Mouse (Mus musculus) limb, embryonic 12.5 days (tissue): ENCODE measurements around the gene Esam. TPM values are rescaled to one million over a fixed set of nuclear protein-coding genes. Genes with fewer than 3 reads are reported as not detected.

Source experiments
- ATAC-seq: fragments of 200-750 bp; cut with Nextera tagmentation; 2 replicates; pipeline ENCODE4 v1.8.0; 2017; ENCODE audit warnings: low read depth, moderate TSS enrichment; ENCODE audit not compliant: insufficient number of reproducible peaks, insufficient read depth, low FRiP score, low TSS enrichment
- H3K27ac ChIP-seq: fragments of 300-500 bp; sonication (generic); 2 replicates; pipeline ENCODE4 v1.5.1; 2016; ENCODE audit warnings: mild to moderate bottlenecking, moderate library complexity
- H3K27me3 ChIP-seq: fragments of 300-500 bp; sonication (generic); 2 replicates; pipeline ENCODE4 v1.6.1; 2016; ENCODE audit warnings: mild to moderate bottlenecking, moderate library complexity
- H3K36me3 ChIP-seq: fragments of 300-500 bp; sonication (generic); 2 replicates; pipeline ENCODE4 v1.6.1; 2016; ENCODE audit warnings: mild to moderate bottlenecking, moderate library complexity
- H3K4me1 ChIP-seq: fragments of 300-500 bp; sonication (generic); replicated peaks from 2 replicates; pipeline ENCODE4 v1.6.1; 2016
- H3K4me2 ChIP-seq: fragments of 300-500 bp; sonication (generic); 2 replicates; pipeline ENCODE4 v1.6.1; 2016; ENCODE audit warnings: mild to moderate bottlenecking, moderate library complexity
- H3K4me3 ChIP-seq: fragments of 300-500 bp; sonication (generic); replicated peaks from 2 replicates; pipeline ENCODE4 v1.5.1; 2016; ENCODE audit warnings: mild to moderate bottlenecking
- H3K9ac ChIP-seq: fragments of 300-500 bp; sonication (generic); replicated peaks from 2 replicates; pipeline ENCODE4 v1.6.1; 2016; ENCODE audit warnings: mild to moderate bottlenecking, moderate library complexity
- H3K9me3 ChIP-seq: fragments of 300-500 bp; sonication (generic); 2 replicates; pipeline ENCODE4 v1.6.1; 2016; ENCODE audit warnings: mild to moderate bottlenecking, moderate library complexity
- WGBS: fragments of 180-500 bp; shearing (Covaris S2); methylation state at CpG from one replicate; pipeline ENCODE4 v1.1.7; 2016; 5-methylcytosine and 5-hydroxymethylcytosine counted together
- polyA plus RNA-seq: library from polyadenylated mRNA; unstranded; fragments of >200 nt; fragmentation: Nextera tagmentation; extraction: Ambion mirVana; gene quantifications from 2 replicates; pipeline ENCODE4 v1.2.1, GENCODE M21; 2016

Esam gene
- polyA plus RNA-seq, 1 experiment from 2014 or later: 26.8 TPM

DNA sequence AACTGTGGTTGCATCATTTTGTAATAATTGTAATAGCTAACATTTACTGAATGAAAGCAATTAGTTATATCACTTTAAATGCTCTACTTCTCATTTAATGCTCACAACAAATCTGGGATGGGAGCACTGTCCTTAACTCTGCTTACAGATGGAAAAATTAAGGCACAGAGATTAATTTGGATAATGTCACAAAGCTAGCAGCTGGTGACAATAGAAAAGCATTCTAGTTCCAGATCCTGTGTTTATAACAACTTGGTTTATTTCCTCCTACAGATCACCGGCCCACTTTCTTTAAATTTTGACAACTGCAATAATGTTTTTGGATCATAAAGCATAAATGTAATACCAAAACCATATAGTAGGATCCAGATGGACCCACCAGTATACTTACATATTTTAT lies 21.9 kb upstream of the Esam start:
- WGBS: 94% methylated on average over 1 of the region's 1 CpGs
- Histone ChIP-seq H3K9me3 (no peaks in the 10 kb centered on the region), H3K4me2 (no peak overlapping the region), H3K27ac (no peak overlapping the region), H3K4me3 (no peak overlapping the region), H3K36me3 (no peaks in the 10 kb centered on the region), H3K9ac (no peak overlapping the region), H3K4me1 (no peaks in the 10 kb centered on the region), H3K27me3 (no peaks in the 10 kb centered on the region)
- ATAC-seq: no peak

DNA sequence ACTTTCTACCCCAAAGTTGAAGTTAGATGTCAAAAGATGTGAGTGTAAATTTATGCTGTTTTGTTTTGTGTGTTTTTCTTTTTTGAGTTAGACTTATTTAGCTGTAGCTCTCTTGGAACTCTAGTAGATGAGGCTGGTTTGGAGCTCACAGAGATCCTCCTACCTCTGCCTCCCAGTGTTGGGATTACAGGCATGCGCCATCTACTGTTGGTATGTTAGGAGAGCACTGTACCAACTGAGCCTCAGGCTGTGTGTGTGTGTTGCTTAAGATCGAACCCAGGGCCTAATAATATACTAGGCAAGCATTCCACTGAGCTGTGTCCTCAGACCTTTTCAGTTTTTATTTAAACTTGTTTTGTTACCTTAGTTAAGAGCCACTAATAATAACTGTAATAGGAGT lies 15.8 kb upstream of the Esam start:
- Histone ChIP-seq H3K36me3 (no peaks in the 10 kb centered on the region), H3K4me1 (peaks cover 4% of the 10 kb centered on the region; the same call in 1 of the 2 replicates), H3K4me2 (no peak overlapping the region), H3K9ac (no peak overlapping the region), H3K27ac (no peak overlapping the region), H3K4me3 (no peak overlapping the region), H3K9me3 (no peaks in the 10 kb centered on the region), H3K27me3 (no peaks in the 10 kb centered on the region)
- WGBS: 95% methylated on average over 2 of the region's 2 CpGs
- no peak for ATAC-seq

DNA sequence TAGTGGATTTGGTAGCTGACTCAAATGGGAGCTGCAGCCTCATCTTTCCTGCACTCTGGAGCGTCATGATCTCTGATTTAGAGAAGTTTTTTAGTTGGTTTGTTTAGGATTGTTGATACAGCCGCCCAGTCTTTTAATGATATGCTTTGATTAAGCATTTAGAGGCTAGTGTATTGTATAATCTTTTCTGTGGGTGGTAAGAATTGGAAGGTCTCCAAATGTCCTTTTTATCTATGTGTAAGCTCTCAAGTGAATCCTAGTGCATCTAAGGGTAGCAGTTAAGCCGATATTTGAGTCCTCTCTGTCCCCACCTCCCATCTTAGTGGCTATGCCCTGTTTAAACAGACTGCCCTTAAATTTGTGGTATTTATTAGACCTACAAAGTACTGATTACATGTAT lies 13.4 kb upstream of the Esam start:
- no peak for ATAC-seq
- Histone ChIP-seq H3K27me3 (no peaks in the 10 kb centered on the region), H3K27ac (no peak overlapping the region), H3K9ac (no peak overlapping the region), H3K4me1 (peaks cover 4% of the 10 kb centered on the region; the same call in 1 of the 2 replicates), H3K9me3 (no peaks in the 10 kb centered on the region), H3K4me3 (no peak overlapping the region), H3K36me3 (peaks cover 10% of the 10 kb centered on the region; the same call in 1 of the 2 replicates), H3K4me2 (no peak overlapping the region)
- WGBS: 91% methylated on average over 3 of the region's 3 CpGs

DNA sequence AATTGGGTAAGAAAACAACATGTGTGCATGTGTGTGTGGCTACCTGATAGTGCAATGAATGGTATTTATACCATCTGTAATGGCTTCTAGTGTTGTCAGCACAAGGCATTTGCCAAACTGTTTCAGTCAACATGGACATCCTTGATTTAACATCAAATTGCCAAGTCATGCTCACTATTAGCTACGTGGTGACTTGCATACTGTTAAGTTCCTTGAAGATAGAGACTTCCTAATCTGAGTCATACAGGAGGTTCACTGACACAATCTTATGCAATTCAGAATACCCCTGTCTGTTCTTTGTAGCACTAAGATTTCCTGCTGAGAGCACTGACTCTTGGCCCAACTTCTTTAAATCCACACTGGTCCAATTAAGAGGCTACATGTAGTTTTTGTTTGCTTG lies 10.4 kb upstream of the Esam start:
- ATAC-seq: no peak
- WGBS: 74% methylated on average over 1 of the region's 1 CpGs
- H3K4me2 ChIP-seq: no peak overlapping the region

DNA sequence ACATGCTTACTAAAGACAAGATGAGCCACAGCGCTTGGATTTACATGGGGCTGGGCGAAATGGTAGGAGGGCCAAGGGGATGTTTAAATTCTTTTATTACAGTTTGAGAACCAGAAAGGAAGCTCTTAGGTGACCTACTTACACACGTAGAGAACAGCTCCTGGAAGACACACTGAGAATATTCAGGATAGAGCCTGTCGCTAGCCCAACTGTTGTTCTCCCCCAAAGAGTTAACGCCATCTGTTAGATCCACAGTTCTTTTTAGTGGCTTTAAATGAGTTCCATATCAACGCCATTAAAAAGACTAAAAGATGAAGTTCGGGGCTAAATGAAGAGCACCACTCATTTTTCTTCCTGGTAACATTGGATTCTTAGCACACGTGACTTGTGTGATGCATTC lies 8.9 kb upstream of the Esam start:
- Histone ChIP-seq H3K27me3 (no peaks in the 10 kb centered on the region), H3K9ac (no peak overlapping the region), H3K36me3 (peaks cover 45% of the 10 kb centered on the region), H3K4me1 (peaks cover 4% of the 10 kb centered on the region; the same call in 1 of the 2 replicates), H3K27ac (no peak overlapping the region), H3K9me3 (no peaks in the 10 kb centered on the region), H3K4me2 (no peak overlapping the region), H3K4me3 (no peak overlapping the region)
- ATAC-seq: no peak
- WGBS: 88% methylated on average over 8 of the region's 8 CpGs

More for the DNA sequence above, 10.4 kb upstream of the Esam start:
- Histone ChIP-seq H3K4me3 (no peak overlapping the region), H3K36me3 (peaks cover 34% of the 10 kb centered on the region), H3K4me1 (peaks cover 4% of the 10 kb centered on the region; the same call in 1 of the 2 replicates), H3K9ac (no peak overlapping the region), H3K27ac (no peak overlapping the region), H3K9me3 (no peaks in the 10 kb centered on the region), H3K27me3 (no peaks in the 10 kb centered on the region)

DNA sequence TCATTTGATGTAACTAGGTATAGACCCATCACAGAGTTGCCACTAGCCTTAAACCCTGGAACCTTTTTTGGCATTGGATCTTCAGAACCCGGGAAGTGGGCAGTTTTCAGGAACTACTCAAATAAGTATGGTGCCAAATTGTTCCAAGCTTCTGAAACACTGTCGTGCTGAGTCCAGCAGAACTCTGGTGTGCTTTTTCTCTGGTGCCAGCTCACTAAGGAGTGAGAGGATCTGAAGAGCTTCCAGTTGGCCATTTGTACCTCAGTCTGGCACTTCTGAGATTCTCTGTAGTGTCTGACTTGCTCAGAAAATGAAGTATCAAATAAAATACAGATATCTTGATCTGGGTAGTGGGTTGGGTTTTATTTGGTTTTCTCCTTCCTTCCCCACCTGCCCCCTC lies 7.9 kb upstream of the Esam start:
- peaks cover 53% of the 10 kb centered on the region for H3K36me3 ChIP-seq
- H3K4me3 ChIP-seq: no peak overlapping the region

DNA sequence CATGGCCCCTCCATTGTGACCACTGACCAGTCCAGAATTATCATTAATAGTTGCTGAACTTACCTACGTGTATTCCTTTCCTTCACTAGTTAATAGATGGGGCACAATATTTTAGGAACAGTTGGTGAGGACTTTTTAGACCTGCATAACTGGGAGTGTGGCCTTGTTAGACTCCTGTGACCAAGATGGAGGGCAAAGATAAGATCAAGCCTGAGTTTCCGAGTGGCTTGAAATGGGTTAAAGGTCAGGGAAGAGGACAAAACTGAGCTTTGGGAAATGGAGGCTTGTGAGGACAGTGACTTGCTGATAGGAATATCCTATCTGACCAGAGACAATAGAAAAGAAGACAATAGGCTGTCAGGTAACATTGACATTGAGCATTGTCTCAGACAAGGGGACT lies 2.4 kb upstream of the Esam start:
- no peak for ATAC-seq
- Histone ChIP-seq H3K4me3 (no peak overlapping the region), H3K4me2 (no peak overlapping the region), H3K4me1 (peaks cover 21% of the 10 kb centered on the region), H3K9ac (no peak overlapping the region), H3K27ac (no peak overlapping the region), H3K36me3 (peaks cover 42% of the 10 kb centered on the region), H3K9me3 (0 out of 2 replicates have a peak, but pooled peaks cover 6% of the 10 kb centered on the region), H3K27me3 (peaks cover 54% of the 10 kb centered on the region)
- WGBS: 84% methylated on average over 2 of the region's 2 CpGs

More for the DNA sequence above, 7.9 kb upstream of the Esam start:
- Histone ChIP-seq H3K27ac (no peak overlapping the region), H3K4me1 (peaks cover 4% of the 10 kb centered on the region; the same call in 1 of the 2 replicates), H3K9ac (no peak overlapping the region), H3K4me2 (no peak overlapping the region), H3K9me3 (no peaks in the 10 kb centered on the region), H3K27me3 (no peaks in the 10 kb centered on the region)
- ATAC-seq: no peak
- 88% methylated on average over 2 of the region's 2 CpGs for WGBS

DNA sequence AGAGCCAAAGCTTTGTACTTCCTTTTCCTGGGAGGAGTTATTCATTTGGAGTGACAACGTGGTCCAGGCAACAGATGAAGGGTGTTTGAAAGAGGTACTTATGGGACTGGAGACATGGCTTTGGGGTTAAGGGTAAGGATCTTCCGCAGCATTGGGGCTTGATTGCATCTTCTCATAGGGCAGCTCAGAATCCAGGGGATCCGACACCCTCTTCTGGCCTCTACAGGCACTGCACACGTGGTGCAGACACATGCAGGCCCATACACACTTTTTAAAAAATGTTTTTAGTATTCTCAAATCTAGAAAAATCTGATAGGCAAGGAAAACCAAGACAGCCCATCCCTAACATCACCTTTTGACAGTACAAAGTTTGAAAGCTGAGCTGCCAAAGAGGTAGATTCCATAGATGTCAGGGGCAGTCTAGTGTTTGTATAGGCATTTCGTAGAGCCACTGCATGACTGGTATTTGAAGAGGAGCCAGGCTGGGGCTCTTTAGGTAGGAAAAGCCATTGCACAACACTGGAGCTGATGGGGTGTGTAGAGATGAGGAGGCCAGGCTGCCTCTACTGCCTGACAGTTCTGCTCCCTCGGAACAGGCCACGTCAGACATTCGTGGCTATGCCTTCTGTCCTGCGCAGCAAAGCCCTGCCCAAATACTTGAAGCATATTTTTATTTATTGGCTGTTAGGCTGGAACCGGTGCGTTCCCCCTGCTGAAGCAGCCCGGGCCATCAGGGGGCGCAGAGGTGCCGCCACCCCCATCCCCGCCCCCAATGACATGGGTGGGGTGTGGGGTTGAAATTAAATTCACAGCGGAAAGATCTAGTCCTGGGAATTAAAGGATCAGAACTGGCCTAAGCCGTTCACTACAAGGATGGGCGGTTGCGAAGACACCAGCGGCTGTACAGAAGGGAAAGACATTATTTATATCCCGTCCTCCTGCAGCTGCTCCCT lies 1.2 kb upstream of the Esam start:
- peaks cover 34% of the 10 kb centered on the region for H3K36me3 ChIP-seq
- peaks cover 67% of the 10 kb centered on the region for H3K27me3 ChIP-seq
- no peak for ATAC-seq
- no peak overlapping the region for H3K27ac ChIP-seq
- H3K9me3 ChIP-seq: 0 out of 2 replicates have a peak, but pooled peaks cover 6% of the 10 kb centered on the region
- peaks cover 31% of the 10 kb centered on the region for H3K4me1 ChIP-seq
- no peak overlapping the region for H3K9ac ChIP-seq
- H3K4me2 ChIP-seq: peak overlapping the region; percentile 34
- H3K4me3 ChIP-seq: no peak overlapping the region
- 22% methylated on average over 21 of the region's 21 CpGs for WGBS

DNA sequence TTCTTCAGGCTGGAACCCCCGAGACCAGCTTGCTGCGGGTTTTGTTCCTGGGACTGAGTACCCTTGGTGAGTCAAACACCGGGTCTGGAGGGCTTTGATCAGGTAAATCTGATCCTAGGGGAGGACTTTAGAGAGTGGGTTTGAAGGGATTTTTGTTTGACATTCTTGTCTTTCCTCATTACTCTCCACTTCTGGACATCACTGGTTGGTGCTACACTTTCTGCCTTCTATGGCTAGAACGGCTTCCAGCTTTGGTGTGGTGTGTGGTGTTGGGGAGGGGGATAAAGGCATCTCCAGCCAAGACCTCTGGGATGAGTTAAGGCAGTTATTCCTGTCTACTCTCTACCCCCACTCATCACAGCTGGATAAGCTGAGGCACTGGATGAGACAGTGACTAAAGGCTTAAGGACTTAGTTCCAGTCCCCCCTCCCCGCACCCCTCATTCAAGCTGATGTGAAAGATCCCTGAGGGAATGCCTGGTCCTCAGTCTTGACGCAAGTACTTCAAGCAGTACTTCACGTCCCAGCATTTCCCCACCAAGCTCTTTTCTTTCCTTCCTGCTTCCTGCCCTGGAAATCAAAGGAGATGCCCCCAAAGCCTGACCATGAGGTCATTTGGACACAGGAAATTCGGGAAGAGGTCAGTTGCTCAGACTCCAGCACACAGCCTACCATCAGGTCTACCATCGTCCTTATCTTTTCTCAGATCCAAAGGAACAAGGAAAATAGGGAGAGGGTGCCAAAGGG lies 520 bp downstream of the Esam start:
- Histone ChIP-seq H3K9me3 (0 out of 2 replicates have a peak, but pooled peaks cover 6% of the 10 kb centered on the region), H3K4me1 (peaks cover 31% of the 10 kb centered on the region), H3K27ac (no peak overlapping the region), H3K9ac (no peak overlapping the region), H3K4me3 (peak overlapping the region; percentile 18), H3K4me2 (peak overlapping the region; percentile 34; the same call in 1 of the 2 replicates), H3K27me3 (peaks cover 82% of the 10 kb centered on the region), H3K36me3 (peaks cover 19% of the 10 kb centered on the region)
- ATAC-seq: no peak
- 23% methylated on average over 9 of the region's 9 CpGs for WGBS

DNA sequence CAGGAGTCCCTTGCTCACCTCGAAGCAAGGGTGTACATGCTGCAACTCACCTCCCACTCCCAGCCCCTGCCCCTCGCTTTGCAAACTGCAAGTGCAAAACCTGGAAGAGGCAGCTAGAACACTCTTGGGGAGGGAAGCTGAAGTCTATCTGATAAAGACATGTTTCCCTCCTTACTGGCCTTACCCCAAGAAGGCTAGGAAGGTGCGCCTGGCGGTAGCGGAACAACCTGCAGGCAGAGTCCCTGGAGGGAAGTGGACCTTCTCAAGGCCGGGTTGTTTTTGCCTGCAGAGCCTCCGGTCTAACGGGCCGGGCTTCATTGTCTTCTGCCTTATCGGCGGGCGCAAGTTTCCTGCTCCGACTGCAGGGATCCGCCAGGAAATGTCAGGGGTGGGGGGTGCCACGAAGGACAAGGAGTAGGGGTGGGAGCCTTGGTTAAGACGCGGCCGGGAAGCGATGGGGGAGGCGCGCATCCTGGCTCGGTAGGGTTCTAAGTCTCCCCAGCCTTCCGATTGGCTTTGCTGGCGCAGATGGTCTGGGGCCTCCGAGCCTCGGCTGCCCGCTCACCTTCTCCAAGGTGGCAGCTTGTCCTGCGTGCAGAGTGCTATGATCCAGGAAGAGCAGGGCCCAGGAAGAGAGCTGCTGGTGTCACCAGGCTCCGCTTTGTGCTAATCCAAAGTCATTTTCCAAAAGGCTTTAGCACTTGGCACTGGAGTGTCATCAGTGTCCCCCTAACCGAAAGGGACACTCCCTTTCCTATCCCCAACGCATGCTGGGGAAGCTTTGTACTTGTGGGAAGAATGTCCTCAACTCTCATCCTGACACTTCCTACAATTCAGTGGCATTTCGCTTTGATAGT lies 2.4 kb downstream of the Esam start:
- Histone ChIP-seq H3K4me2 (peak overlapping the region; percentile 66), H3K27ac (no peak overlapping the region), H3K9ac (peak overlapping the region; percentile 47), H3K9me3 (0 out of 2 replicates have a peak, but pooled peaks cover 6% of the 10 kb centered on the region), H3K27me3 (peaks cover 88% of the 10 kb centered on the region), H3K4me3 (peak overlapping the region; percentile 34), H3K4me1 (peaks cover 31% of the 10 kb centered on the region), H3K36me3 (0 out of 2 replicates have a peak, but pooled peaks cover 6% of the 10 kb centered on the region)
- no peak for ATAC-seq
- 1% methylated on average over 32 of the region's 32 CpGs for WGBS
